Mouse (Mus musculus): Measurements from ENCODE around the gene Glrx. TPM values are rescaled to one million over a fixed set of nuclear protein-coding genes. Genes with fewer than 3 reads are reported as not detected.

The Glrx gene
- polyA plus RNA-seq, 1 experiment from 2014 or later = 32.7 TPM

DNA sequence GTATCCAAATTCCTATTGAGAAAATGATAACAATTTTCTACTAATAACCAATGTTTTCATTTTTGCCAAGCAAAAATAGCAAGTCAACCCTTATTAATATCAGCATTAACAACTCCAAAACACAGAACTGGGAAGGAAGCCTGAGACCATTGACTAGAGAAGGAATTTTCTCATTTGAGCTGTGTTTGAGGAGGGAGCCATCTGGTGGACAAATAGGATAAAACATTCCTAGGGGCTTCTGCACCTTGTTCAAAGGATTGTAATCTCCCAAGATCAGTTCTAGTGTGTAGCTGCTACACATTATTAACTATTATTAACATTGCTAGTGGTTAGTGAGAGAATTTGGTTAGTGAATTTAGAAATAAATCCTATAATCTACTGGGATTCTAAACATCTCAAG is 38.2 kb downstream of the Glrx start:
- no peaks in the 10 kb centered on the region for H3K9me3 ChIP-seq (replicated peaks)
- H3K36me3 ChIP-seq = peaks cover 70% of the 10 kb centered on the region
- H3K4me3 ChIP-seq = no peak overlapping the region
- H3K27me3 ChIP-seq (ENCODE audit: low read depth, poor library complexity, severe bottlenecking) = no peaks in the 10 kb centered on the region
- H3K4me1 ChIP-seq = no peaks in the 10 kb centered on the region
- no peak for DNase-seq (ENCODE audit: low spot score)
- H3K27ac ChIP-seq (replicated peaks) = no peak overlapping the region

DNA sequence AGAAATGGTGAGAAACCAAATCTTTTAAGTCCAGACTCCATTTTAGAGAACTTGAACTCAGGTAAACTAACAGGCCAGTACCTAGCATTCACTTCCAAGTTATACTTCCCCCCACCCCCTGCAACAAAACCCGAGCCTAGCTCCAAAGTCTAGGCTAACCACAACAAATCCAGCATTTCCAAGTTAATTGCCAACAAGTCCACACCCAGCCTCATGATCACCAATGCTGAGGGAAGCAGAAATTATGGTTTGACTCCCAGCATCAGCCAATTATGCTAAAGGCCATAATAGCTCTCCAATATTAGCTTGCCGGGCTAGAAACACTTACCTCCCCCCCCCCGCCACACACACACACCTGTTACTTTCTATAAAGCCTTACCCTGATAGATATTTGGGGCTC is 40.1 kb downstream of the Glrx start:
- Histone ChIP-seq H3K36me3 (peaks cover 69% of the 10 kb centered on the region), H3K27me3 (ENCODE audit: low read depth, poor library complexity, severe bottlenecking) (no peaks in the 10 kb centered on the region), H3K4me3 (no peak overlapping the region), H3K27ac (replicated peaks) (no peak overlapping the region), H3K4me1 (no peaks in the 10 kb centered on the region), H3K9me3 (replicated peaks) (no peaks in the 10 kb centered on the region)
- WGBS = 90% methylated on average over 3 of the region's 3 CpGs
- no peak for DNase-seq (ENCODE audit: low spot score)

GRCm38 (mm10) chr13:75880501-75880900 is 40.8 kb downstream of the Glrx start:
- DNase-seq (ENCODE audit: low spot score) = no peak
- H3K36me3 ChIP-seq = peaks cover 71% of the 10 kb centered on the region
- no peak overlapping the region for H3K4me3 ChIP-seq
- no peak overlapping the region for H3K27ac ChIP-seq (replicated peaks)
- no peaks in the 10 kb centered on the region for H3K9me3 ChIP-seq (replicated peaks)
- 86% methylated on average over 2 of the region's 2 CpGs for WGBS
- H3K27me3 ChIP-seq (ENCODE audit: low read depth, poor library complexity, severe bottlenecking) = no peaks in the 10 kb centered on the region
- H3K4me1 ChIP-seq = no peaks in the 10 kb centered on the region

DNA sequence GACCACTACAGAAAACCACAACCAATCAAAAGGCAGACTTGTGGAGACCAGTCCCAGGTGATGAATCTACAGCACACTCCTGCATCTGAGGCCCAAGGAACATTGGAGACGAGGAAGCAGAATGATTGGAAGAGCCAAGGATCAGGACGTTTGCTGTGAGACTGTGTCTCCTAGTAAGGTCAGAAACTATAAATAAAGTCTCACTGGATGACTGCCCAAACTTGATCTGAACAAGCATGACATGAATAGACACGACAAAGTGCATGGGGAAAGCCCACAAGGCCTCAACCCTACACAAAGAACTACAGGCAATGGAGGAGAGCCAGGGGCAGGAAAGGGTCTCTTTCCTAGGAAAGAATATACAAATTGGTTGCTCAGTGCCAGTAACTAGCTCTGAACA is 44.1 kb downstream of the Glrx start:
- H3K4me1 ChIP-seq = no peaks in the 10 kb centered on the region
- peaks cover 77% of the 10 kb centered on the region for H3K36me3 ChIP-seq
- DNase-seq (ENCODE audit: low spot score) = no peak
- H3K27ac ChIP-seq (replicated peaks) = no peak overlapping the region
- peaks cover 14% of the 10 kb centered on the region; the same call in 1 of the 2 replicates for H3K9me3 ChIP-seq (replicated peaks)
- WGBS = 91% methylated on average over 3 of the region's 3 CpGs
- no peaks in the 10 kb centered on the region for H3K27me3 ChIP-seq (ENCODE audit: low read depth, poor library complexity, severe bottlenecking)
- no peak overlapping the region for H3K4me3 ChIP-seq

DNA sequence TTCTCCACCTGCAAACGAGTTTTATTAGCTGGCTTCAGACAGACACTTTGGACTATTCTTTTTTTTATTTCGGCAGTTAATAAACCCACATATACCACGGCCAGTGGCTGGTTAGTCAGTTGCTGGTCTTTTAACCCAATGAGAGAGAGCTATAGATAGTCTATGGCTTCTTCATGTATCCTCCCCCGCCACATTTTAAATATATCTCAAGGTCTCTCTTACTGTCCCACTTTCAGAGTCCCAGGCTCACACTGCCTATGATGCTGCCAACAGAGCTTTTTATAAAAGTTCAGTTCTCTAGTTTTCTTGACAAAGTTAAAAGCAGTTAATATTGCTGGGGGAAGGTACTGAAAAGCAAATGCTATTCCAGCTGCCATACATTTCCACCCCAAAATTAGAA is 52.2 kb downstream of the Glrx start:
- H3K4me1 ChIP-seq = no peaks in the 10 kb centered on the region
- no peak overlapping the region for H3K4me3 ChIP-seq
- no peak overlapping the region for H3K27ac ChIP-seq (replicated peaks)
- 93% methylated on average over 4 of the region's 4 CpGs for WGBS
- DNase-seq (ENCODE audit: low spot score) = no peak
- no peaks in the 10 kb centered on the region for H3K27me3 ChIP-seq (ENCODE audit: low read depth, poor library complexity, severe bottlenecking)
- H3K36me3 ChIP-seq = peaks cover 82% of the 10 kb centered on the region
- peaks cover 5% of the 10 kb centered on the region; the same call in 1 of the 2 replicates for H3K9me3 ChIP-seq (replicated peaks)

GRCm38 (mm10) chr13:75892291-75892690 is 52.6 kb downstream of the Glrx start:
- Histone ChIP-seq H3K27ac (replicated peaks) (no peak overlapping the region), H3K36me3 (peaks cover 82% of the 10 kb centered on the region), H3K27me3 (ENCODE audit: low read depth, poor library complexity, severe bottlenecking) (no peaks in the 10 kb centered on the region), H3K4me3 (no peak overlapping the region), H3K4me1 (no peaks in the 10 kb centered on the region), H3K9me3 (replicated peaks) (peaks cover under 1% of the 10 kb centered on the region; the same call in 1 of the 2 replicates)
- DNase-seq (ENCODE audit: low spot score) = no peak
- WGBS = 97% methylated on average over 3 of the region's 3 CpGs

GRCm38 (mm10) chr13:75892876-75893275 is 53.2 kb downstream of the Glrx start:
- Histone ChIP-seq H3K27ac (replicated peaks) (no peak overlapping the region), H3K4me3 (no peak overlapping the region), H3K27me3 (ENCODE audit: low read depth, poor library complexity, severe bottlenecking) (no peaks in the 10 kb centered on the region), H3K36me3 (peaks cover 81% of the 10 kb centered on the region), H3K9me3 (replicated peaks) (no peaks in the 10 kb centered on the region), H3K4me1 (no peaks in the 10 kb centered on the region)
- 94% methylated on average over 6 of the region's 6 CpGs for WGBS
- DNase-seq (ENCODE audit: low spot score) = no peak

Other genes starting within 250 kb of the Glrx start
- gene Ell2, start 133.1 kb upstream of the Glrx start, polyA plus RNA-seq (2016; fragmentation: Nextera tagmentation; extraction: Ambion mirVana) = 4.6 and 5.7 TPM in 2 replicates
- gene Rhobtb3, start 104.1 kb downstream of the Glrx start, polyA plus RNA-seq (2016; fragmentation: Nextera tagmentation; extraction: Ambion mirVana) = 43.0 and 47.7 TPM in 2 replicates
- gene Spata9, start 127.3 kb downstream of the Glrx start, polyA plus RNA-seq (2016; fragmentation: Nextera tagmentation; extraction: Ambion mirVana) = 0.43 and 0.52 TPM in 2 replicates
- gene Rfesd, start 178.9 kb downstream of the Glrx start, polyA plus RNA-seq (2016; fragmentation: Nextera tagmentation; extraction: Ambion mirVana) = 19.7 and 26.5 TPM in 2 replicates
- gene Gpr150, start 217.1 kb downstream of the Glrx start, polyA plus RNA-seq (2016; fragmentation: Nextera tagmentation; extraction: Ambion mirVana) = 0.55 and 0.60 TPM in 2 replicates